Mouse (Mus musculus) embryonic facial prominence, embryonic 11.5 days (tissue): ENCODE data around the gene Hoxb2. TPM values are rescaled to one million over a fixed set of nuclear protein-coding genes. Genes with fewer than 3 reads are reported as not detected.

Experiments
- ATAC-seq: fragments of 200-750 bp; cut with Nextera tagmentation; replicated peaks from 2 replicates; pipeline ENCODE4 v1.8.0; 2017; ENCODE audit warnings: low read depth; ENCODE audit not compliant: insufficient number of reproducible peaks, low FRiP score, low TSS enrichment
- DNase-seq: peaks from one replicate; pipeline ENCODE4 v3.0.0-alpha.2; 2015; ENCODE audit warnings: low spot score
- H3K27ac ChIP-seq: fragments of 300-500 bp; sonication (generic); replicated peaks from 2 replicates; pipeline ENCODE4 v1.5.1; 2014; ENCODE audit warnings: mild to moderate bottlenecking, low read depth, low read length, control low read depth
- H3K27me3 ChIP-seq: fragments of 300-500 bp; sonication (generic); 2 replicates; pipeline ENCODE4 v1.6.1; 2014; ENCODE audit warnings: mild to moderate bottlenecking, low read length, moderate library complexity, mixed read lengths; ENCODE audit not compliant: control insufficient read depth, insufficient read depth
- H3K36me3 ChIP-seq: fragments of 300-500 bp; sonication (generic); replicated peaks from 2 replicates; pipeline ENCODE4 v1.6.1; 2014; ENCODE audit warnings: low read depth, mild to moderate bottlenecking, low read length, moderate library complexity, mixed read lengths; ENCODE audit not compliant: control insufficient read depth, insufficient read depth
- H3K4me1 ChIP-seq: fragments of 300-500 bp; sonication (generic); 2 replicates; pipeline ENCODE4 v1.6.1; 2014; ENCODE audit warnings: low read length, mixed read lengths; ENCODE audit not compliant: control insufficient read depth, insufficient read depth
- H3K4me2 ChIP-seq: fragments of 300-500 bp; sonication (generic); 2 replicates; pipeline ENCODE4 v1.6.1; 2014; ENCODE audit warnings: low read depth, mild to moderate bottlenecking, control low read depth, low read length, moderate library complexity
- H3K4me3 ChIP-seq: fragments of 300-500 bp; sonication (generic); 2 replicates; pipeline ENCODE4 v1.5.1; 2014; ENCODE audit warnings: low read depth, low read length, control low read depth
- H3K9ac ChIP-seq: fragments of 300-500 bp; sonication (generic); replicated peaks from 2 replicates; pipeline ENCODE4 v1.6.1; 2014; ENCODE audit warnings: mild to moderate bottlenecking, control low read depth, low read length
- H3K9me3 ChIP-seq: fragments of 300-500 bp; sonication (generic); replicated peaks from 2 replicates; pipeline ENCODE4 v1.6.1; 2016; ENCODE audit warnings: mild to moderate bottlenecking, low read length, inconsistent platforms, mixed read lengths; ENCODE audit not compliant: control insufficient read depth
- WGBS: fragments of 180-500 bp; shearing (Covaris S2); extraction: QIAGEN DNeasy Blood & Tissue Kit; methylation state at CpG from one replicate; pipeline ENCODE4 v1.1.7; 2014; 5-methylcytosine and 5-hydroxymethylcytosine counted together
- polyA plus RNA-seq: library from polyadenylated mRNA; unstranded; fragments of >200 nt; fragmentation: Nextera tagmentation; extraction: Ambion mirVana; gene quantifications from 2 replicates; pipeline ENCODE4 v1.2.1, GENCODE M21; 2014

Gene Hoxb2
- polyA plus RNA-seq, 1 experiment from 2014 or later, result 6.3 TPM

DNA sequence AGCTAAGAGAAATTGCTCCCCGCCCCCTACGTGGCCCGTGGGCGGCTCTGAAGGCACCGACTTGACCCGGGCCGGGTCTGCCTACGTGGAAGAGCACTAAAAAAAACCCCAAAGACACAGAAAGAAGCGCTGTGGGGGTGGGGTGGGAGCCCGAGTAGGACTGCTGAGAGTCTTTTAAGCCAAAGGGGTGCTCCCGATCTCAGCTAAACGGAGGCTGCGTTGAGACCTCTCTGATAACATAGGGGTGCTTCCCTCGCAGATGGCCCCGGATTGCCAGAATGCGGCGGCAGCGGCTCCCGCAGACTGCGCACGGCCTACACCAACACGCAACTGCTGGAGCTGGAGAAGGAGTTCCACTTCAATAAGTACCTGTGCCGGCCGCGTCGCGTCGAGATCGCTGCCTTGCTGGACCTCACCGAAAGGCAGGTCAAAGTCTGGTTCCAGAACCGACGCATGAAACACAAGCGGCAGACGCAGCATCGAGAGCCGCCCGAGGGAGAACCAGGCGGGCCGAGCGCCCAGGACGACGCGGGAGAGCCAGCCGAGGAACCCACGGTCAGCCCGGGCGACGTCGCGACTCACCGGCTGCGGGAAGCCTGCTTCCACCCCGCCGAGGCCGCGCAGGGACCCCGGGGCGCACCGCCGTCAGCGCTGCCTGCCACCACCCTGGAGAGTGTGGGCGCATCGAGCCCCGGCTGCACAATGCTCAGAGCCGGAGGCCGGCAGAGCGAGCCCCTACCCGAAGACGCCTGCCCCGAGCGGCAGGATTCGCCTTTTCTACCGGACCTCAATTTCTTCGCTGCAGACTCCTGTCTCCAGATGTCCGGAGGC lies 2.6 kb downstream of the Hoxb2 start:
- Histone ChIP-seq H3K9ac (peak overlapping the region; percentile 62), H3K36me3 (no peaks in the 10 kb centered on the region), H3K4me2 (peak overlapping the region; percentile 34), H3K4me1 (no peaks in the 10 kb centered on the region), H3K27ac (peak overlapping the region; percentile 72), H3K27me3 (peaks cover 77% of the 10 kb centered on the region), H3K4me3 (peak overlapping the region; percentile 39), H3K9me3 (no peaks in the 10 kb centered on the region)
- under 1% methylated on average over 75 of the region's 75 CpGs for WGBS
- no peak for DNase-seq
- no peak for ATAC-seq

DNA sequence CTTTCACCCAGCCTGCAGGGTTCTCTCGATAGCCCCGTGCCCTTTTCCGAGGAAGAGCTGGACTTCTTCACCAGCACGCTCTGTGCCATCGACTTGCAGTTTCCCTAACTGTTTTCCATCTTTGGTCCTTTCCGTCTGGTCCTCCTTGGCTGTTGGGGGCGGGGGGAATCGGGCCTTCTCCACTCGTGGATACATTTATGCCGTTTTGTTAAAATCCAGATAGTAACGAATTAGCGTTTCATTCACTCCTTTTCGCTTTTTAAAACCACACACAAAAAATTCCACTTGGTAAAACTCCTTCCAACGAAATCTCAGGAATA lies 3.2 kb downstream of the Hoxb2 start:
- ATAC-seq (no peak), DNase-seq (no peak)
- peak overlapping the region; percentile 62 for H3K9ac ChIP-seq
- peaks cover 75% of the 10 kb centered on the region for H3K27me3 ChIP-seq
- H3K4me1 ChIP-seq, result no peaks in the 10 kb centered on the region
- no peaks in the 10 kb centered on the region for H3K36me3 ChIP-seq
- WGBS, result under 1% methylated on average over 14 of the region's 14 CpGs
- peak overlapping the region; percentile 34; the same call in 1 of the 2 replicates for H3K4me2 ChIP-seq
- peak overlapping the region; percentile 39 for H3K4me3 ChIP-seq
- H3K9me3 ChIP-seq, result no peaks in the 10 kb centered on the region
- no peak overlapping the region; the same call in 1 of the 2 replicates for H3K27ac ChIP-seq

DNA sequence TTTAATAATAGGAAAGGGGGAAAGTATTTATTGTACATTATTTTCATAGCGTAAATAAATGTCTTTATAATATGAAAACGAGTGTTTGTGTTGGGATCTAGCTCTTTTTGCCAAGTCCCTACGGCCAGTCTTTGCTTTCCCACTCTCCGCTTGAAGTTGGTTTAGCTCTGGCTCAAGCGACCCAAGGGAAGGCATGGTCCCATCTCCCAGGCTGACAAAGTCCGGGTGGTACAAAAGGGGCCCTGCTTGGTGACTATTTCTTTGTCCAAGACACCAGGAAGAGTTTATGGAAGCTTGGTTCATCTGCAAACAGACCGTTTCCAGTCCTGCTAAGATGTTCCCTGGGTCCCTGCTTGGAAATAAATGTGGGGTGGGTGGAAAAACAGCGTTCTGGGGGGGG lies 3.6 kb downstream of the Hoxb2 start:
- no peak for DNase-seq
- 2% methylated on average over 8 of the region's 8 CpGs for WGBS
- H3K4me2 ChIP-seq, result peak overlapping the region; percentile 47
- no peaks in the 10 kb centered on the region for H3K9me3 ChIP-seq
- H3K9ac ChIP-seq, result peak overlapping the region; percentile 58
- no peak for ATAC-seq
- H3K27me3 ChIP-seq, result peaks cover 74% of the 10 kb centered on the region
- H3K4me1 ChIP-seq, result no peaks in the 10 kb centered on the region
- 0 out of 2 replicates have a peak overlapping the region, but pooled peaks have one; percentile 56 for H3K27ac ChIP-seq
- peak overlapping the region; percentile 24 for H3K4me3 ChIP-seq
- H3K36me3 ChIP-seq, result no peaks in the 10 kb centered on the region

DNA sequence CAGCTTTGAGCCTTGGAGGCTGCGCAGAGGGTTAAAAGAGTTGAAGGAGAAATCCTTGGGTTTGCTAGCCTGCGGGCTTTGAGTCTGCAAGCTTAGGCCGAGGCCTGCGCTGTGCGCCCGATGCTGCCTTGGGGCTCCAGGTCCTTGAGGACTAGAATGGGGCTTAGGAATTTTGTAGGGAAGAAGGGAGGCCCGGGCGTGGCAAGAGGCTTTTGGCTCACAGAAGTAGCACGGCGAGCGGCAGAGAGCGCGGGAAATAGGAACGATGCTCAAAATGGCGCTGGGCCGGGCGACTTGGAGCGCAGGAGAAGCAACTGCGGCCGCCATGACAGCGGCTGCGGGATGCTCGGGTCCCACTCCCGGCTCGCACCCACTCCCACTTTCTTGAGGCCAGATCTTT lies 4.1 kb downstream of the Hoxb2 start:
- Histone ChIP-seq H3K9me3 (no peaks in the 10 kb centered on the region), H3K27ac (0 out of 2 replicates have a peak overlapping the region, but pooled peaks have one; percentile 56), H3K4me1 (no peaks in the 10 kb centered on the region), H3K4me2 (peak overlapping the region; percentile 47), H3K27me3 (peaks cover 69% of the 10 kb centered on the region), H3K9ac (peak overlapping the region; percentile 58), H3K4me3 (peak overlapping the region; percentile 24), H3K36me3 (no peaks in the 10 kb centered on the region)
- peak; percentile 64 for DNase-seq
- 2% methylated on average over 25 of the region's 25 CpGs for WGBS
- no peak for ATAC-seq

DNA sequence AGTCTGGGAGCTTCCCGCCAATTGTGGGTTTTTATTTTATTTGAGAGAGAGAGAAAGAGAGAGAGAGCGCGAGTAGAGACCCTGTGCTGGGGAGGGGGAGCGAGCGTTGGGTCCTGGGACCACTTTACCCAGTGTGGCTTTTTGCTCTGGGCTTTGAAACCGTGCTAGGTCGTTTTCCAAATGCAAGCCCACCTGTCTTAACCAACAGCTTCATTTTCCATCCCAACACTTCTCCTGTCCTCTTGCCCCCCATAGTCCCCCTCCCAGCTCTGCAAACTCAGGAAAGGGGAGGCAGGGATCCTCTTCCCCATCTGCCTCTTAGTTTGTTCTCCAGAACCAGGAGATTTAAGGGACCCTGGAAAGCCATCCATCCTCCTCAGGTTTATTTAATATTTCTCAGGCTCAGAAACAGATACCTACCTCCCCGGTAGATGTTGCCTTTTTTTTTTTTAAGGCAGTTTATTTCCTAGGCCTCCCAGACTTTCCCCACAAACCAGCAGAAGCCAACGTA lies 4.5 kb downstream of the Hoxb2 start:
- ATAC-seq (no peak), DNase-seq (no peak)
- no peaks in the 10 kb centered on the region for H3K36me3 ChIP-seq
- WGBS, result 4% methylated on average over 9 of the region's 9 CpGs
- no peak overlapping the region for H3K27ac ChIP-seq
- H3K27me3 ChIP-seq, result peaks cover 64% of the 10 kb centered on the region
- H3K9ac ChIP-seq, result peak overlapping the region; percentile 58; the same call in 1 of the 2 replicates
- H3K4me1 ChIP-seq, result no peaks in the 10 kb centered on the region
- peak overlapping the region; percentile 24; the same call in 1 of the 2 replicates for H3K4me3 ChIP-seq
- peak overlapping the region; percentile 47 for H3K4me2 ChIP-seq
- H3K9me3 ChIP-seq, result no peaks in the 10 kb centered on the region

DNA sequence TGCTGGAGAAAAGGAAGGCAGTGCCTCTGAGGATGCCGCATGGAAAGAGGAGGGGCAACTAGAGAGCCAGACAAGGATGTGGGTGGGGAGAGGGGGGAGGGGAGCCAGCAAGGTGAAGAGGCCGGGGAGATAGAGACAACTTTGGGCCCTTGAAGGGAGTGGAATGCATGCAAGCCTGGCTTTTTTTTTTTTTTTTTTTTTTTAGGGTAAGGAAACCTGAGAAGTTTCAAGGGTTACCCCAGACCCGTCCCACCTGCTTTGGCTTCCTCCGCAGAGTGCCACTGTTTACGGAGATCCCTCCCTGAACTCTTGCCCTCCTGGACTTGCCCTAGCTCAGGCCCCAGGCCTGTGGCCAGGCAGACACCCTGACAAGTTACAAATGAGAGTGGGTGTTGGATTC lies 13.5 kb downstream of the Hoxb2 start:
- Histone ChIP-seq H3K36me3 (no peaks in the 10 kb centered on the region), H3K27ac (no peak overlapping the region), H3K4me2 (no peak overlapping the region), H3K27me3 (peaks cover 63% of the 10 kb centered on the region), H3K9me3 (no peaks in the 10 kb centered on the region), H3K4me1 (no peaks in the 10 kb centered on the region), H3K4me3 (no peak overlapping the region), H3K9ac (no peak overlapping the region)
- ATAC-seq (no peak), DNase-seq (no peak)
- WGBS, result 5% methylated on average over 5 of the region's 5 CpGs

DNA sequence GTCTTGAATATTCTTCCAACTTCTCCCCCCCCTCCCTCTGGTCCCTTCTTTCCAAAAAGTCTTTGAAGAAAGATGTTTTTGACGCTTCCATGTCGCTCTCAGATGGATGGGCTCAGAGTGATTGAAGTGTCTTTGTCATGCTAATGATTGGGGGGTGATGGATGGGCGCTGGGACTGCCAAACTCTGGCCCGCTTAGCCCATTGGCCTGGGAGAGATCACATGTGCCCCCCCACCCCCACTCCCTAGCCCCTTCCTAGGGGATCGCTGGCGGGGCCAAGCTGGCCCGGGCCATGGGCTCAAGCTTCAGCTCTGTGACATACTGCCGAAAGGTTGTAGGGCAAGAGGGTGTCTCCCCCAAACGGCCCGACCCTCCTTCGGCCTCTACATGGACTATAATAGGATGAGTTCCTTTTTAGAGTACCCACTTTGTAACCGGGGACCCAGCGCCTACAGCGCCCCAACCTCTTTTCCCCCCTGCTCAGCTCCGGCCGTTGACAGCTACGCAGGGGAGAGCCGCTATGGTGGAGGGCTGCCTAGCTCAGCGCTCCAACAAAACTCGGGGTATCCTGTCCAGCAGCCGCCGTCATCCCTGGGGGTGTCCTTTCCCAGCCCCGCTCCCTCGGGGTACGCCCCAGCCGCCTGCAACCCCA lies 15.2 kb downstream of the Hoxb2 start, which contains the start of gene Hoxb1:
Hoxb1 (plus strand) TSS at position 312 of the 651 bp plus-strand sequence.
- 2% methylated on average over 26 of the region's 26 CpGs for WGBS
- H3K9me3 ChIP-seq, result no peaks in the 10 kb centered on the region
- no peak within 1 kb of the TSS for H3K27ac ChIP-seq
- no peak within 1 kb of the TSS for H3K4me2 ChIP-seq
- no peaks in the 10 kb centered on the region for H3K36me3 ChIP-seq
- H3K27me3 ChIP-seq, result peaks cover 79% of the 10 kb centered on the region
- no peak for DNase-seq
- peak; percentile 34; the same call in 1 of the 2 replicates for ATAC-seq
- H3K4me1 ChIP-seq, result no peaks in the 10 kb centered on the region
- H3K4me3 ChIP-seq, result no peak within 1 kb of the TSS
- H3K9ac ChIP-seq, result no peak within 1 kb of the TSS
